Mouse (Mus musculus) MEL (cell line): ENCODE results near the gene Tle3. TPM values are rescaled to one million over a fixed set of nuclear protein-coding genes. Genes with fewer than 3 reads are reported as not detected.

Source experiments
- DNase-seq: peaks from one replicate; pipeline ENCODE4 v3.0.0; 2011; ENCODE audit warnings: low read depth, low spot score
- H3K27ac ChIP-seq: 2 replicates; pipeline ENCODE4 v1.5.1; 2012; ENCODE audit warnings: low read depth, mild to moderate bottlenecking, control low read depth, low read length, moderate library complexity; ENCODE audit not compliant: control insufficient read depth
- H3K27me3 ChIP-seq, 2 experiments: fragments of 150-350 bp in 1 of 2; sonication (generic) in 1 of 2; 2 replicates each; pipeline ENCODE4 v1.6.1; 2012; ENCODE audit warnings: low read length in 2 of 2, mild to moderate bottlenecking in 2 of 2, improper control_type of control experiment in 1 of 2, moderate library complexity in 1 of 2; ENCODE audit not compliant: insufficient read depth in 2 of 2, control insufficient read depth in 1 of 2
- H3K36me3 ChIP-seq, 2 experiments: 2 replicates each; pipeline ENCODE4 v1.6.1; 2012 to 2014; ENCODE audit warnings: low read length in 2 of 2, improper control_type of control experiment in 1 of 2, inconsistent platforms in 1 of 2, mild to moderate bottlenecking in 1 of 2; ENCODE audit not compliant: insufficient read depth in 2 of 2, control insufficient read depth in 1 of 2
- H3K4me1 ChIP-seq, 2 experiments: fragments of 150-350 bp in 1 of 2; sonication (generic) in 1 of 2; 2 replicates each; pipeline ENCODE4 v1.6.1; 2012; ENCODE audit warnings: low read length in 2 of 2, improper control_type of control experiment in 1 of 2, mild to moderate bottlenecking in 1 of 2; ENCODE audit not compliant: insufficient read depth in 2 of 2, control insufficient read depth in 1 of 2
- H3K4me3 ChIP-seq, 2 experiments: fragments of 150-350 bp in 1 of 2; sonication (generic) in 1 of 2; 2 replicates each; pipeline ENCODE4 v1.5.1; 2012; ENCODE audit warnings: low read depth in 2 of 2, low read length in 2 of 2, mild to moderate bottlenecking in 2 of 2, moderate library complexity in 2 of 2, control low read depth in 1 of 2, improper control_type of control experiment in 1 of 2; ENCODE audit not compliant: control insufficient read depth in 1 of 2, insufficient read depth in 1 of 2
- H3K79me2 ChIP-seq: 2 replicates; pipeline ENCODE4 v1.6.1; 2012; ENCODE audit warnings: mild to moderate bottlenecking, low read length, moderate library complexity; ENCODE audit not compliant: control insufficient read depth, poor library complexity, insufficient read depth
- H3K9ac ChIP-seq: 2 replicates; pipeline ENCODE4 v1.6.1; 2012; ENCODE audit warnings: low read depth, mild to moderate bottlenecking, control low read depth, low read length, moderate library complexity; ENCODE audit not compliant: control insufficient read depth, poor library complexity, severe bottlenecking
- H3K9me3 ChIP-seq: fragments of 150-350 bp; sonication (generic); replicated peaks from 2 replicates; pipeline ENCODE4 v1.6.1; 2012; ENCODE audit warnings: mild to moderate bottlenecking, low read length, improper control_type of control experiment, moderate library complexity; ENCODE audit not compliant: insufficient read depth
- CHD1 ChIP-seq: IDR thresholded peaks from 2 replicates; pipeline ENCODE4 v1.6.1; 2012; ENCODE audit warnings: low read depth, mild to moderate bottlenecking, inconsistent platforms, low read length, improper control_type of control experiment
- CHD2 ChIP-seq: IDR thresholded peaks from 2 replicates; pipeline ENCODE4 v1.6.1; 2011; ENCODE audit warnings: low read length, improper control_type of control experiment
- CTCF ChIP-seq, 3 experiments: IDR thresholded peaks in 2 of 3; conservative IDR thresholded peaks in 1 of 3; 2 replicates each; pipeline ENCODE4 v1.5.1; 2011 to 2012; ENCODE audit warnings: low read length in 3 of 3, low read depth in 2 of 3, mild to moderate bottlenecking in 2 of 3, improper control_type of control experiment in 1 of 3, inconsistent platforms in 1 of 3, mixed read lengths in 1 of 3, moderate library complexity in 1 of 3; ENCODE audit not compliant: control insufficient read depth in 1 of 3, insufficient read depth in 1 of 3, poor library complexity in 1 of 3, severe bottlenecking in 1 of 3
- ETS1 ChIP-seq: IDR thresholded peaks from 2 replicates; pipeline ENCODE4 v1.6.1; 2012; ENCODE audit warnings: low read depth, mild to moderate bottlenecking, inconsistent platforms, low read length, improper control_type of control experiment, moderate library complexity
- JUND ChIP-seq: IDR thresholded peaks from 2 replicates; pipeline ENCODE4 v1.6.1; 2011; ENCODE audit warnings: low read depth, mild to moderate bottlenecking, improper control_type of control experiment, low read length
- KAT2A ChIP-seq: conservative IDR thresholded peaks from 2 replicates; pipeline ENCODE4 v1.6.1; 2012; ENCODE audit warnings: low read depth, low read length, improper control_type of control experiment, inconsistent platforms
- MAX ChIP-seq: IDR thresholded peaks from 2 replicates; pipeline ENCODE4 v1.6.1; 2011; ENCODE audit warnings: low read length, improper control_type of control experiment
- MEF2A ChIP-seq: IDR thresholded peaks from 2 replicates; pipeline ENCODE4 v1.6.1; 2014; ENCODE audit warnings: low read depth, mild to moderate bottlenecking, inconsistent platforms, low read length, improper control_type of control experiment; ENCODE audit not compliant: poor library complexity, insufficient replicate concordance, severe bottlenecking; ENCODE audit errors: extremely low read depth
- MYB ChIP-seq: IDR thresholded peaks from 2 replicates; pipeline ENCODE4 v1.6.1; 2011; ENCODE audit warnings: mild to moderate bottlenecking, low read depth, low read length, improper control_type of control experiment
- MYC ChIP-seq: IDR thresholded peaks from 2 replicates; pipeline ENCODE4 v1.6.1; 2011; ENCODE audit warnings: low read depth, mild to moderate bottlenecking, low read length, improper control_type of control experiment, moderate library complexity
- POLR2AphosphoS5 ChIP-seq: IDR thresholded peaks from 2 replicates; pipeline ENCODE4 v1.6.1; 2012; ENCODE audit warnings: low read depth, borderline replicate concordance, mild to moderate bottlenecking, inconsistent platforms, low read length, moderate library complexity, mixed read lengths
- RCOR1 ChIP-seq: IDR thresholded peaks from 2 replicates; pipeline ENCODE4 v1.6.1; 2012; ENCODE audit warnings: low read depth, mild to moderate bottlenecking, inconsistent platforms, low read length, improper control_type of control experiment
- SIN3A ChIP-seq: IDR thresholded peaks from 2 replicates; pipeline ENCODE4 v1.6.1; 2012; ENCODE audit warnings: low read length, improper control_type of control experiment, inconsistent platforms
- SMC3 ChIP-seq: IDR thresholded peaks from 2 replicates; pipeline ENCODE4 v1.6.1; 2011; ENCODE audit warnings: low read depth, low read length, improper control_type of control experiment
- TBP ChIP-seq: IDR thresholded peaks from 2 replicates; pipeline ENCODE4 v1.8.0; 2011; ENCODE audit warnings: low read depth, low read length, improper control_type of control experiment
- UBTF ChIP-seq: IDR thresholded peaks from 2 replicates; pipeline ENCODE4 v1.6.1; 2012; ENCODE audit warnings: low read depth, mild to moderate bottlenecking, inconsistent platforms, low read length, improper control_type of control experiment, moderate library complexity, borderline replicate concordance; ENCODE audit not compliant: insufficient read depth
- USF1 ChIP-seq: IDR thresholded peaks from 2 replicates; pipeline ENCODE4 v1.6.1; 2014; ENCODE audit warnings: low read depth, mild to moderate bottlenecking, inconsistent platforms, low read length, improper control_type of control experiment, moderate library complexity
- ZC3H11A ChIP-seq: IDR thresholded peaks from 2 replicates; pipeline ENCODE4 v1.6.1; 2012; ENCODE audit warnings: low read depth, mild to moderate bottlenecking, inconsistent platforms, low read length, improper control_type of control experiment
- ZMIZ1 ChIP-seq: IDR thresholded peaks from 2 replicates; pipeline ENCODE4 v1.6.1; 2012; ENCODE audit warnings: low read depth, mild to moderate bottlenecking, inconsistent platforms, low read length, improper control_type of control experiment, moderate library complexity
- ZNF384 ChIP-seq: IDR thresholded peaks from 2 replicates; pipeline ENCODE4 v1.6.1; 2012; ENCODE audit warnings: low read depth, mild to moderate bottlenecking, inconsistent platforms, low read length, improper control_type of control experiment
- polyA plus RNA-seq, 2 experiments: library from polyadenylated mRNA; stranded (reverse) in 1 of 2; unstranded in 1 of 2; fragments of >175 nt in 1 of 2; fragments of >200 nt in 1 of 2; gene quantifications; 2 replicates each; pipeline versions ENCODE4 v1.2.1 to v1.2.4; 2012; ENCODE audit warnings: low replicate concordance in 2 of 2, low read depth in 1 of 2; ENCODE audit not compliant: insufficient read length in 2 of 2, insufficient read depth in 1 of 2, missing spikeins in 1 of 2
- total RNA-seq: library from RNA; depleted of rRNA; stranded (reverse); fragments of 300-350 nt; gene quantifications from 2 replicates; pipeline ENCODE4 v1.2.3, GENCODE M21; 2012

Tle3 gene
- total and polyA plus RNA-seq, 3 experiments, result 20.3 to 26.8 TPM; not detected in 1

GRCm38 (mm10) chr9:61402268-61402667 is 30.1 kb downstream of the Tle3 start (continued):
- no peak for TF ChIP-seq ZMIZ1
- TF ChIP-seq, all 39 proteins: peak for 0

- Histone ChIP-seq H3K27me3 (no peaks in the 10 kb centered on the region), H3K9ac (no peak overlapping the region), H3K9me3 (no peaks in the 10 kb centered on the region), H3K27ac (no peak overlapping the region), H3K4me1 (no peaks in the 10 kb centered on the region)
- DNase-seq, result no peak
- TF ChIP-seq UBTF (no peak), MYC (no peak), POLR2AphosphoS5 (no peak), MAX (no peak), ETS1 (no peak), JUND (no peak), ZNF384 (no peak), CHD1 (no peak), TBP (no peak), CHD2 (no peak), ZC3H11A (no peak), MYB (no peak), RCOR1 (no peak), CTCF (IDR thresholded peaks at IDR 0.05 in 2 of 3, conservative IDR thresholded peaks at IDR 0.05 in 1 of 3; ENCODE audit: control insufficient read depth in 1 of 3, insufficient read depth in 1 of 3, low read depth in 2 of 3, low read length in 3 of 3, poor library complexity in 1 of 3, severe bottlenecking in 1 of 3) (no peak), MEF2A (no peak), SMC3 (no peak), KAT2A (no peak), USF1 (no peak), SIN3A (no peak)
- TF ChIP-seq, all 39 proteins: peak for 0
- no peaks in the 10 kb centered on the region for H3K79me2 ChIP-seq
- H3K36me3 ChIP-seq, result peaks cover 0 to 11% of the 10 kb centered on the region in 2 experiments; a peak in 1 of 4 replicates
- no peak overlapping the region for H3K4me3 ChIP-seq
These were observed 30.6 kb downstream of the Tle3 start for GRCm38 (mm10) chr9:61402716-61403115.
